Mouse (Mus musculus): ENCODE measurements at regions not wholly inside any gene's neighbourhood (a gene's known extent, or its start where the extent isn't known, plus 50 kb on each side); places are given as distances from the start of the nearest gene placed in this dataset.

DNA sequence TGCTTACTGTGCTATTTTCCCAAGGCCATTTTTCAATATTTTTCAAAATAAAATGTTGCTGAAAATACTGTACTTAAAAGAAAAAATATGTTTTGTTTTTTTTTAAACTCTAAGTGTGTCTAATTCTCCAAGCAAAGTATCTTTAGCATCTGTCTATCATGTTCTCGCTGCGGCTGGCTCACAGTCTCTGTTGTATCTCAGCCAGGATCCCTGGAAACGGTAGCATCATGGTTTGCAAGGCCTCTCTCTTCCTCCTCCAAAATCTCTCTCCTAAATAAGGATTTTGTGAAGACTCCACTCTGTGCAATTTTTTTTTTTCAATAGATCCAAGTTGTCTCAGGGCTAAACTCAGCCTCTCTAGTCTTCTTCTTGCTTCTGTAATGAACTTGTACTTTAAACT lies 190.2 kb downstream of the Rpl10-ps3 start:
- TF ChIP-seq POLR2A (IDR thresholded peaks at IDR 0.05; ENCODE audit: borderline replicate concordance, extremely low read depth, insufficient read depth, insufficient read length, poor library complexity, severe bottlenecking) = no peak
- TF ChIP-seq CTCF (IDR thresholded peaks at IDR 0.05; ENCODE audit: borderline replicate concordance, extremely low read depth, insufficient read depth, insufficient read length) = no peak

All from brain, embryonic 14.5 days (tissue).